Mouse (Mus musculus): ENCODE results near the gene Pld6.

GRCm38 (mm10) chr11:59756351-59756750 is 31.1 kb downstream of the Pld6 start:
- no peak for TF ChIP-seq CTCF (IDR thresholded peaks at IDR 0.05; ENCODE audit: extremely low read depth, insufficient read depth, low read length)
- no peak for TF ChIP-seq POLR2A (IDR thresholded peaks at IDR 0.05; ENCODE audit: extremely low read depth, insufficient read depth, low read length)
